Mouse (Mus musculus) liver, embryonic 14.5 days (tissue): ENCODE results near the gene Coq8b.

Experiments
- CTCF ChIP-seq: IDR thresholded peaks from 2 replicates; pipeline ENCODE4 v1.5.1; 2016; ENCODE audit warnings: antibody characterized with exemption, low read depth, control low read depth
- EP300 ChIP-seq: IDR thresholded peaks from 2 replicates; pipeline ENCODE4 v1.6.1; 2016; ENCODE audit warnings: antibody characterized with exemption, low read depth

DNA sequence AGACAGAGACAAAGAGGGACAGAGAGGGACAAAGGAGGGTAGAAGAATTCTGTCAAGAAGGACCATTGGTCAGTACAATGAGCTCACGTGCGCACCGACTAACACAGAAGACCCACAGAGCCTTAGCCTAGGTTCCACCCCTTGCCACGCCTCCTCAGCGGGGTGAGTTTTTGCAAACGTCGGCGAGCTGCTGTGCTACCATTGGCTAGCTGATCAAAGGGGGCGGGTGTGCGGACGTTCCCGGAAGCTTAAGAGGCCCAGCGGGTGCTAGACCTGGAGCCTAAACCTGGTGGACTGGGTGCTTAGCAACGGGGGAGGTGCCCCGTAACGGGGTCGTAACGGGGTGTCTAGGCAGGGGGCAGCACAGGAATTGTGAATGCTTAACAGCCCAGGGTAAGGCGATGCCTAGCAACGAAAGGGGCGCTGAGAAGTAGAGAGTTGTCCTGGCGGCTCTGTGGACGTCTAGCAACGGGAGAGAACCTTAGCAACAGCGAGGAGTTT is at the start of gene Coq8b:
- TF ChIP-seq CTCF (peak; percentile 37; the same call in 1 of the 2 replicates), EP300 (no peak)
